ENCODE assay signal across 19 mouse cellular contexts in genomic region chr8:128697945-128698344, GRCm38 (mm10).
"Had no signal": no experiment of that assay in that cellular context is flagged by ENCODE, and none has a peak within 500 bp of the region (broad histone marks: within the 10 kb centered on the region; RNA-seq: fewer than 3 reads in every experiment).

No protein-coding gene starts in this region.

- H3K27ac ChIP-seq: kidney, postnatal 0 days; layer of hippocampus, adult 2 months; macrophage; midbrain, embryonic 10.5 days; midbrain, embryonic 13.5 days; neural tube, embryonic 13.5 days had no signal

- H3K4me2 ChIP-seq: midbrain, embryonic 13.5 days; neural tube, embryonic 13.5 days had no signal

- H3K27me3 ChIP-seq: liver, embryonic 15.5 days; midbrain, embryonic 13.5 days; neural tube, embryonic 13.5 days had no signal

- H3K36me3 ChIP-seq: midbrain, embryonic 10.5 days; midbrain, embryonic 13.5 days; neural tube, embryonic 13.5 days had no signal

- H3K9me3 ChIP-seq: liver, embryonic 15.5 days; midbrain, embryonic 10.5 days; midbrain, embryonic 13.5 days; neural tube, embryonic 13.5 days had no signal

- H3K4me3 ChIP-seq: layer of hippocampus, adult 2 months; liver, embryonic 15.5 days; midbrain, embryonic 10.5 days; midbrain, embryonic 13.5 days; myocyte; neural tube, embryonic 13.5 days had no signal

- ATAC-seq: intestine, postnatal 0 days; midbrain, embryonic 13.5 days; midbrain, embryonic 16.5 days had no signal

- H3K9ac ChIP-seq: liver, embryonic 15.5 days; midbrain, embryonic 13.5 days; neural tube, embryonic 13.5 days had no signal

- DNase-seq: kidney, adult 2 months; kidney, postnatal 25 days; layer of hippocampus, adult 9-11 months; lung, adult 2 months; retina, postnatal 1 day; right cerebral cortex, postnatal 25 days; spleen, adult 18-20 months; thymus, adult 18-20 months; thymus, postnatal 36 days had no signal
